Mouse (Mus musculus): ENCODE data around the gene 1700015F17Rik. TPM values are rescaled to one million over a fixed set of nuclear protein-coding genes. Genes with fewer than 3 reads are reported as not detected.

The 1700015F17Rik gene
- polyA plus RNA-seq, 1 experiment from 2014 or later: 0.33 TPM

DNA sequence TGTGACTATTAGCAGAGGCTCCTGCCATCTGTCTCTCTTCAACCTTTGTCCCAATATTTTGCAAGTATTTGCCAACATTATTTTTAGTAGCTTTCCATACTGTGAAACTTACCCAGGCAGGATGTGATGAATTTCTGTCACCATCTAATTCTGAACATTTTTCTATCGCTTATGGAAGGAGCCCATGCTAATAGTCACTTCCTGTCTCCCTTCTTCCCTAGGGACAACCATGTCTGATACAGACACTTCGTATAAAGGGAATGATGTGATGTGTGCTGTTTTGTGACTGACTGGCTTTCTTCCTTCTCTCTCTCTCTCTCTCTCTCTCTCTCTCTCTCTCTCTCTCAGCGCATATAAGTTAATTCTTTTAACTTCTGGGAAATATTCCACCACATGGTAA lies 64.1 kb downstream of the 1700015F17Rik start:
- no peak overlapping the region for H3K27ac ChIP-seq (ENCODE audit: low read depth, low read length)
- no peak for ATAC-seq (ENCODE audit: low read depth)
- H3K9ac ChIP-seq (replicated peaks; ENCODE audit: low read depth, low read length): no peak overlapping the region
- H3K4me1 ChIP-seq (ENCODE audit: control insufficient read depth, insufficient read depth, low read length): no peaks in the 10 kb centered on the region
- no peak overlapping the region for H3K4me2 ChIP-seq (ENCODE audit: low read depth, low read length)
- 81% methylated on average over 3 of the region's 3 CpGs for WGBS
- H3K4me3 ChIP-seq (ENCODE audit: low read depth, low read length): no peak overlapping the region
- H3K9me3 ChIP-seq (ENCODE audit: control insufficient read depth, low read length): no peaks in the 10 kb centered on the region
- H3K36me3 ChIP-seq (ENCODE audit: control insufficient read depth, insufficient read depth, low read length): no peaks in the 10 kb centered on the region
- H3K27me3 ChIP-seq (ENCODE audit: control insufficient read depth, insufficient read depth, low read length): no peaks in the 10 kb centered on the region

DNA sequence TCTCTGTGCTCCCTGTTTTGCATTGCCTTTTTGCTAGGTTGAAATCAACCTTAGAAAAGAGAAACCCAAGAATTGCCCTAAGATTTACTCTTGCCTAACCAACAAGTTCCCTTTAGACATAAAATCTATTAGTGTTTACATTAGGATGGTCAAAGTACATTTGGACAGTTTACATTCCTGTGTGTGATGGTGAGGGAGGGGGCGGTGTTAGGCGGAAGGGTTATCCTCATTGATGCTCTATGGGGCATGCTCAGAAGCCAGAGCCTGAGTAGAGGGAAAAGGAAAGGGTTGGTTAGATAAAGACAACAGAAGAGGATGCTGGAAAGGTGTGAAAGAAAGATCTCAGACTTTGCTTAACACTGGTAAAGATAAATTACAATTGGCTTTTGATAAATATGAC lies 67.1 kb downstream of the 1700015F17Rik start:
- ATAC-seq (ENCODE audit: low read depth): no peak
- Histone ChIP-seq H3K9me3 (ENCODE audit: control insufficient read depth, low read length) (no peaks in the 10 kb centered on the region), H3K36me3 (ENCODE audit: control insufficient read depth, insufficient read depth, low read length) (no peaks in the 10 kb centered on the region), H3K4me3 (ENCODE audit: low read depth, low read length) (no peak overlapping the region), H3K27me3 (ENCODE audit: control insufficient read depth, insufficient read depth, low read length) (no peaks in the 10 kb centered on the region), H3K27ac (ENCODE audit: low read depth, low read length) (no peak overlapping the region), H3K4me1 (ENCODE audit: control insufficient read depth, insufficient read depth, low read length) (no peaks in the 10 kb centered on the region), H3K9ac (replicated peaks; ENCODE audit: low read depth, low read length) (no peak overlapping the region), H3K4me2 (ENCODE audit: low read depth, low read length) (no peak overlapping the region)
- 93% methylated on average over 2 of the region's 2 CpGs for WGBS

DNA sequence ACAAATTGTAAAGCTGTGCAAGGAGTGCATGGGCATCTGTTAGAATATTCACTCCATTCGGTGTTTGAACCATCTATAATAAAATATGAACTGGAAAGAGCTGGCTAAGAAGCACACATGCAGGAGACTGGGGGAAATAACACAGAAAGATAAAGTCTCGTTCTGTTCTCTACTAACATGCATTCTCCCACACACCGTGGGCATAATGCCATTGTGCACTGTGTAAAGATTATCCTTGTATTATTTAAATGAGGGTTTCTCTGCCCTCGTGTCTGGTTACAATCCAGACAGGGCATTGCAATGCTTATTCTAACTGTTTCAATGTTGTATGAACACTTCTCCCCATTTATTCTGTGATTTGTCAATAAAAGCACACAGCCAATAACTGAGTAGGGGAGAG lies 77.0 kb downstream of the 1700015F17Rik start:
- Histone ChIP-seq H3K4me2 (ENCODE audit: low read depth, low read length) (no peak overlapping the region), H3K9me3 (ENCODE audit: control insufficient read depth, low read length) (no peaks in the 10 kb centered on the region), H3K27ac (ENCODE audit: low read depth, low read length) (no peak overlapping the region), H3K36me3 (ENCODE audit: control insufficient read depth, insufficient read depth, low read length) (no peaks in the 10 kb centered on the region), H3K4me1 (ENCODE audit: control insufficient read depth, insufficient read depth, low read length) (no peaks in the 10 kb centered on the region), H3K9ac (replicated peaks; ENCODE audit: low read depth, low read length) (no peak overlapping the region), H3K27me3 (ENCODE audit: control insufficient read depth, insufficient read depth, low read length) (no peaks in the 10 kb centered on the region), H3K4me3 (ENCODE audit: low read depth, low read length) (no peak overlapping the region)
- no peak for ATAC-seq (ENCODE audit: low read depth)
- 82% methylated on average over 4 of the region's 4 CpGs for WGBS

DNA sequence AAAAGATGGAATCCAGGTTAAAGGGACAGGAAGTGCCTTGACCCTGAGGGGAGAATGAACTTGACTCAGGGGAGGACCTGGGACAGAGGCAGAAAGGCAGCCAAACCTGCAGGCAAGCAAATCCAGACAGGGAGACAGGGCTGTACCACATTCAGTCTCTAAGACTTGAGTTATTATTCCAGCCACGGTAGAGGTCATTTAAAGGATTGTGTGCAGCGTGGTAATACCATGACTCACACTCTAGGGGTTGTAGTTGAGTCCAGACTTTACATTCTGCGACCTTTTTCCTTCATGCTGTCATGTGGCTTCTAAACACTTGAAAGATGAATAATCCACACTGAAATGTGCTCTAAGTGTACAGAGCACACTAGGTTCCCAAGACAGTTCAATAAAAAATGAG lies 86.2 kb downstream of the 1700015F17Rik start:
- Histone ChIP-seq H3K4me1 (ENCODE audit: control insufficient read depth, insufficient read depth, low read length) (no peaks in the 10 kb centered on the region), H3K4me2 (ENCODE audit: low read depth, low read length) (no peak overlapping the region), H3K9me3 (ENCODE audit: control insufficient read depth, low read length) (no peaks in the 10 kb centered on the region), H3K36me3 (ENCODE audit: control insufficient read depth, insufficient read depth, low read length) (no peaks in the 10 kb centered on the region), H3K27ac (ENCODE audit: low read depth, low read length) (no peak overlapping the region), H3K9ac (replicated peaks; ENCODE audit: low read depth, low read length) (no peak overlapping the region), H3K4me3 (ENCODE audit: low read depth, low read length) (no peak overlapping the region), H3K27me3 (ENCODE audit: control insufficient read depth, insufficient read depth, low read length) (no peaks in the 10 kb centered on the region)
- no peak for ATAC-seq (ENCODE audit: low read depth)
- WGBS: 49% methylated on average over 3 of the region's 3 CpGs

Other genes with a start within 250 kb of the 1700015F17Rik start
- 51.9 and 53.5 TPM in 2 replicates for gene Cdk14, start 58.8 kb downstream of the 1700015F17Rik start, polyA plus RNA-seq (2014; fragmentation: Nextera tagmentation; extraction: Ambion mirVana)
- gene Cldn12, start 35.8 kb upstream of the 1700015F17Rik start, polyA plus RNA-seq (2014; fragmentation: Nextera tagmentation; extraction: Ambion mirVana): 17.0 and 19.3 TPM in 2 replicates
- gene Gtpbp10, start 80.4 kb upstream of the 1700015F17Rik start, polyA plus RNA-seq (2014; fragmentation: Nextera tagmentation; extraction: Ambion mirVana): 21.7 and 23.4 TPM in 2 replicates
- 14.1 and 14.9 TPM in 2 replicates for gene Gm8773, start 94.7 kb upstream of the 1700015F17Rik start, polyA plus RNA-seq (2014; fragmentation: Nextera tagmentation; extraction: Ambion mirVana)
- gene Cfap69, start 185.1 kb upstream of the 1700015F17Rik start, polyA plus RNA-seq (2014; fragmentation: Nextera tagmentation; extraction: Ambion mirVana): 7.5 and 14.2 TPM in 2 replicates
- 7.5 and 9.5 TPM in 2 replicates for gene Steap2, start 215.4 kb upstream of the 1700015F17Rik start, polyA plus RNA-seq (2014; fragmentation: Nextera tagmentation; extraction: Ambion mirVana)

Data from neural tube, embryonic 14.5 days (tissue).